Mouse (Mus musculus): ENCODE results near the gene Med24. TPM values are rescaled to one million over a fixed set of nuclear protein-coding genes. Genes with fewer than 3 reads are reported as not detected.

The Med24 gene
- total RNA-seq (2023) = 75.6 TPM

GRCm38 (mm10) chr11:98729119-98729588 lies at the start of gene Med24:
TSS of gene Med24 (minus strand) at chr11:98729435.

GRCm38 (mm10) chr11:98774582-98775347 lies 45.5 kb upstream of the Med24 start, which contains the start of gene Nr1d1:
TSS of gene Nr1d1 (minus strand) at chr11:98775333.

GRCm38 (mm10) chr11:98740393-98741050 lies 11.3 kb upstream of the Med24 start, which contains the start of gene Thra:
TSS of gene Thra (plus strand) at chr11:98740638.

DNA sequence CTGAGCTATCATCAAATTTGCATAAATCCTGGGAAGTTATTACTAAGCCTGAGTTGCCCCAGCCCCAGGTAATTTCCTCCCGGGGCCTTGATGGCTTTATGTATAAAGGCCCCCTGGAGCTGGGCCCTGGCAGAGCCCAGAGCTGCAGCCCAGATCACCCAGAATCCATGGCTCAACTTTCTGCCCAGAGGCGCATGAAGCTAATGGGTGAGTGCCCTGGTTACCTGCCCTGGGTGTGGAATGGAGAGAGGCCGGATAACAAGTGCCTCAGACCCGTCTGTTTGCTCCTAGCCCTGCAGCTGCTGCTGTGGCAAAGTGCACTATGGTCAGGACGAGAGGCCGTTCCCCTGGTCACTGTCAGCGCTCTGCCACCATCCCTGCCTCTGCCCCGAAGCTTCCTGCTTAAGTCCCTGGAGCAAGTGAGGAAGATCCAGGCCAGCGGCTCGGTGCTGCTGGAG lies 28.0 kb downstream of the Med24 start, which contains the start of gene Csf3:
TSS of gene Csf3 (plus strand) at position 51 of the 458 bp plus-strand sequence.

DNA sequence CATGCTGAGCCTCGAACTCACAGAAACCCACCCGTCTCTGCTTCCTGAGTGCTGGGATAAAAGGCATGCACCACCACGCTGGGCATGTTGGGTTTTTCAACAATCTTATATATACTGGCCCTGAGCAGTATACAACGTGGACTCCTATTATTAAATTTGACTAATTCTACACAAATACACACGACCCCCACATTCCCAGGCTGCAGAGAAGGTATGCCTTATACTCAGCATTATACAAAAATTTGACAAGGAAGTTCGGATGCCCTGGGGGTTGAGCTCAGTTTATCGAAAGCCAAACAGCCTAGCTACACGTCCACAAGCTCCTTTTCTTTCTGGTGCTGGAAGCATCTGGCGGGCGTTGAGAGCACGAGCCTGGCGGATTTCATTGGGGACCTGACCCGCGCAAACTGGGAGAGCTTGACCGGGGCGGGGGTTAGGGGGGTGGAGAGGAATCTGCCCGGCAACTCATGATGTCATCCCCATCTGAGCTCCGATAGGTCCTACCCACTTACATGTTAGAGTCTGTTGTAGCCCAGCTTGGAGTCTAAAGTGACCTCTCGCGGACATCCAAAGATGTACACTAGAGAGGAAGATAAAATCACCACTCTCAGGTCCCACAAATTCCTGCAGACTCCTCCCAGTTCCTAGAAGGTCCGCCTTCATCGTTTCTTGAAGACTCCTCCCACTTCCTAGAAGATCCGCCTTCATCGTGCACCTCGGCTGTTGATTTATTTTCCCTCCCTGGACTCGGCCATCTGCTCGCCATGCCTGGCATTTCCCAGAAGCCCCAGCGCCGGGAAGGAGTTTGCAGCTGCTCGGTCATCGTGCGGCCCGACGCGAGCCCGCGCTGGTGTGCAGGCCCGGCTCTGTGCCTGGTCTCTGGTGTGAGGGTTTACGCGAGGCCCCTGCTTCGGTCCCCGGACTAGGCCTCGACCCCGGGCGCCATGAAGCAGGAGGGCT lies 47.2 kb downstream of the Med24 start, which contains the start of gene Psmd3:
TSS of gene Psmd3 (plus strand) at position 769 of the 960 bp plus-strand sequence.

GRCm38 (mm10) chr11:98664091-98664490 lies 65.1 kb downstream of the Med24 start, which contains the start of gene Gsdma:
TSS of gene Gsdma (plus strand) at chr11:98664351.

Other genes with a start within 250 kb of the Med24 start
- 133 TPM for gene Ikzf3, start 183.4 kb downstream of the Med24 start, total RNA-seq (2023)
- gene Zpbp2, start 178.3 kb downstream of the Med24 start, total RNA-seq (2023) = 5.8 TPM
- 23.7 TPM for gene Ormdl3, start 142.1 kb downstream of the Med24 start, total RNA-seq (2023)
- not detected for gene Lrrc3c, start 131.1 kb downstream of the Med24 start, total RNA-seq (2023)
- 23.9 TPM for gene Gm12355, start 103.8 kb downstream of the Med24 start, total RNA-seq (2023)
- 0.35 TPM for gene Gsdma3, start 103.1 kb downstream of the Med24 start, total RNA-seq (2023)
- not detected for gene Gsdma2, start 82.7 kb downstream of the Med24 start, total RNA-seq (2023)
- gene Gsdma, start 65.1 kb downstream of the Med24 start, total RNA-seq (2023) = not detected
- 78.2 TPM for gene Psmd3, start 46.9 kb downstream of the Med24 start, total RNA-seq (2023)
- not detected for gene Csf3, start 28.2 kb downstream of the Med24 start, total RNA-seq (2023)
- 44.0 TPM for gene Thra, start 11.2 kb upstream of the Med24 start, total RNA-seq (2023)
- gene Nr1d1, start 45.9 kb upstream of the Med24 start, total RNA-seq (2023) = 5.1 TPM
- gene Msl1, start 66.1 kb upstream of the Med24 start, total RNA-seq (2023) = 123 TPM
- gene Casc3, start 75.5 kb upstream of the Med24 start, total RNA-seq (2023) = 119 TPM
- gene Rapgefl1, start 107.3 kb upstream of the Med24 start, total RNA-seq (2023) = not detected
- gene Wipf2, start 134.2 kb upstream of the Med24 start, total RNA-seq (2023) = 41.1 TPM
- 4.0 TPM for gene Cdc6, start 178.4 kb upstream of the Med24 start, total RNA-seq (2023)
- gene Rara, start 198.4 kb upstream of the Med24 start, total RNA-seq (2023) = 95.9 TPM

Data from CD4-positive naive resting alpha-beta T cell, adult 57 days (primary cell).